8 mouse cellular contexts compared by ENCODE assay signal in the genomic region with DNA sequence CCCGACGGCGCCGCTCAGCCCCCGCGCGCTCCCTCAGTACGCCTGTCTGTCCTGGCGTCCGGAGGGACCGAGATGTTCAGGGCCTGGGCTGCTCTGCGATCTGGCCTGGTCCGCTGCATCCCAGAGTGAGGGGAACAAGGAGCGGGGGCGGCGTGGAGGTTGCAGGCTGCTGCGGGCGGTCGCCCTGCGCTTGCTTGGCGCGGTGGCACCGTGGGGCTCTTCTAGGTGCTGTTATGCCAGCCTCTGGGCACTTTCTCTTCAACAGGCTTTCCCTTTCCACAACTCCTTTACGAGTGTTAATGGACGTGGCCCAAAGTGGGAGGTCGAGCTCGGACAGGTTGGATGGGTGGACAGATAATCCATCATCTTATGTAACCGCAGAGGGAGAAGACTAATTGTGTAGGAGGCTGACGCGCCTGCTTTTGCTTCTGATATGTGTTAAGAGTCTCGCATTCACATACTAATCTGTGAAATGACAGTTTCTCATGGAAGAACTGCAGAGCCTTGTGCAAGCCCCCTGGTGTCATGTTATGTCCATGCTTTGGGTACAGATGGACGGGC. TPM values are rescaled to one million over a fixed set of nuclear protein-coding genes. Genes with fewer than 3 reads are reported as not detected.
A peak's percentile ranks its signal among the peaks of the same experiment; 100 is the strongest.
DNase-seq lines count a peak whose midpoint lies in the region; ATAC-seq and TF ChIP-seq lines count a peak whose summit lies in the region.

No protein-coding gene starts in this region.

- no peak for DNase-seq in kidney, adult 2 months
- DNase-seq in kidney, postnatal 25 days, result no peak
- peak; percentile 73 for DNase-seq in cerebellum, adult 9-11 months
- DNase-seq in liver, postnatal 0 days, result no peak
- peak; percentile 14 to 29 for DNase-seq in spleen, postnatal 36 days (ENCODE audit: low spot score in 2 of 2)
- DNase-seq in right cerebral cortex, adult 18-20 months, result no peak

- TF ChIP-seq EP300 in liver, postnatal 0 days (IDR thresholded peaks at IDR 0.05; ENCODE audit: low read depth), result no peak

- no peak for TF ChIP-seq CTCF in kidney, adult 2 months (conservative IDR thresholded peaks at IDR 0.05; ENCODE audit: insufficient read depth, insufficient read length, low read depth, low read length)
- no peak for TF ChIP-seq CTCF in liver, postnatal 0 days (IDR thresholded peaks at IDR 0.05; ENCODE audit: low read depth)

- peaks cover 65% of the 10 kb centered on the region for H3K4me1 ChIP-seq in kidney, adult 2 months (ENCODE audit: control insufficient read depth, insufficient read depth, low read length)
- peaks cover 69% of the 10 kb centered on the region for H3K4me1 ChIP-seq in hindbrain, embryonic 13.5 days (replicated peaks)
- peaks cover 49% of the 10 kb centered on the region for H3K4me1 ChIP-seq in liver, postnatal 0 days (ENCODE audit: insufficient read depth)

- TF ChIP-seq POLR2A in kidney, adult 2 months (IDR thresholded peaks at IDR 0.05; ENCODE audit: low read depth, low read length), result no peak

- WGBS in kidney, adult 2 months, result 2% methylated on average over 32 of the region's 32 CpGs
- WGBS in hindbrain, embryonic 13.5 days, result 5% methylated on average over 32 of the region's 32 CpGs
- 2% methylated on average over 32 of the region's 32 CpGs for WGBS in liver, postnatal 0 days (ENCODE audit: insufficient replicate concordance)

- H3K27me3 ChIP-seq in kidney, adult 2 months (replicated peaks; ENCODE audit: control insufficient read depth, insufficient read depth, low read length), result no peaks in the 10 kb centered on the region
- H3K27me3 ChIP-seq in hindbrain, embryonic 13.5 days, result peaks cover 43% of the 10 kb centered on the region
- H3K27me3 ChIP-seq in liver, postnatal 0 days (ENCODE audit: insufficient read depth, low read length), result peaks cover 9% of the 10 kb centered on the region

- peak overlapping the region; percentile 95 for H3K4me2 ChIP-seq in hindbrain, embryonic 13.5 days
- H3K4me2 ChIP-seq in liver, postnatal 0 days (ENCODE audit: low read depth, low read length), result peak overlapping the region; percentile 84

- H3K9me3 ChIP-seq in hindbrain, embryonic 13.5 days, result no peaks in the 10 kb centered on the region
- no peaks in the 10 kb centered on the region for H3K9me3 ChIP-seq in liver, postnatal 0 days (ENCODE audit: low read length)

- H3K36me3 ChIP-seq in kidney, adult 2 months (ENCODE audit: control insufficient read depth, insufficient read depth, low read length), result no peaks in the 10 kb centered on the region
- H3K36me3 ChIP-seq in hindbrain, embryonic 13.5 days, result no peaks in the 10 kb centered on the region
- H3K36me3 ChIP-seq in liver, postnatal 0 days (replicated peaks; ENCODE audit: insufficient read depth, low read length), result no peaks in the 10 kb centered on the region

- peak overlapping the region; percentile 41 for H3K27ac ChIP-seq in kidney, adult 2 months (ENCODE audit: insufficient read depth, low read depth, low read length)
- H3K27ac ChIP-seq in hindbrain, embryonic 13.5 days, result peak overlapping the region; percentile 44; the same call in 1 of the 2 replicates
- H3K27ac ChIP-seq in liver, postnatal 0 days (ENCODE audit: low read depth), result peak overlapping the region; percentile 29

- peak overlapping the region; percentile 81 for H3K9ac ChIP-seq in hindbrain, embryonic 13.5 days
- H3K9ac ChIP-seq in liver, postnatal 0 days (replicated peaks), result peak overlapping the region; percentile 81

- peak; percentile 16 for ATAC-seq in CD4-positive, CD25-positive, alpha-beta regulatory T cell, adult 4 months
- peak; percentile 15 for ATAC-seq in hindbrain, embryonic 13.5 days (ENCODE audit: low FRiP score)
- no peak for ATAC-seq in liver, postnatal 0 days

- H3K4me3 ChIP-seq in kidney, adult 2 months (ENCODE audit: insufficient read depth, low read depth, low read length), result peak overlapping the region; percentile 69
- H3K4me3 ChIP-seq in hindbrain, embryonic 13.5 days, result peak overlapping the region; percentile 59
- H3K4me3 ChIP-seq in liver, postnatal 0 days (ENCODE audit: low read depth, low read length), result peak overlapping the region; percentile 73

RNA-seq across cellular contexts. Expression of gene Baiap2, which starts 0.9 kb away (rescaled TPM):
- polyA plus RNA-seq in kidney, adult 2 months (2012; rRNA removed), result 78.1 and 88.4 TPM in 2 replicates
- 10 to 100 TPM in 1 of 2 experiments, 1 to 10 TPM in 1; 7.9 to 11.5 TPM for polyA plus RNA-seq in CD4-positive, CD25-positive, alpha-beta regulatory T cell, adult 4 months (2017; shearing (Covaris generic))
- 10.0 and 12.3 TPM in 2 replicates for polyA plus RNA-seq in hindbrain, embryonic 13.5 days (2015; fragmentation: Nextera tagmentation; extraction: Ambion mirVana)
- polyA plus RNA-seq in liver, postnatal 0 days (2015; fragmentation: Nextera tagmentation; extraction: Ambion mirVana), result 20.8 and 21.3 TPM in 2 replicates

RNA-seq across cellular contexts. Expression of gene Chmp6, which starts 30.3 kb away (rescaled TPM):
- polyA plus RNA-seq in kidney, adult 2 months (2012; rRNA removed), result 97.2 and 106 TPM in 2 replicates
- polyA plus RNA-seq in CD4-positive, CD25-positive, alpha-beta regulatory T cell, adult 4 months (2017; shearing (Covaris generic)), result 10 to 100 TPM; 46.8 to 64.7 TPM
- polyA plus RNA-seq in hindbrain, embryonic 13.5 days (2015; fragmentation: Nextera tagmentation; extraction: Ambion mirVana), result 100 and 103 TPM in 2 replicates
- polyA plus RNA-seq in liver, postnatal 0 days (2015; fragmentation: Nextera tagmentation; extraction: Ambion mirVana), result 28.0 and 30.5 TPM in 2 replicates

Comparison
In these comparisons a context has a peak if more than half of its experiments do, and no peak if none do; other contexts are left out.
1. DNase-seq: peak in cerebellum, adult 9-11 months (single experiment) and spleen, postnatal 36 days (2 of 2); none in kidney, adult 2 months (single experiment), kidney, postnatal 25 days (0 of 2), liver, postnatal 0 days (single experiment) and right cerebral cortex, adult 18-20 months (single experiment).
2. Peak in every context shown above with its lines, with median percentiles within 50 percentile points of each other: H3K27ac ChIP-seq and H3K4me3 ChIP-seq.